Mouse (Mus musculus): ENCODE results near the gene Stambp.

Gene Stambp

DNA sequence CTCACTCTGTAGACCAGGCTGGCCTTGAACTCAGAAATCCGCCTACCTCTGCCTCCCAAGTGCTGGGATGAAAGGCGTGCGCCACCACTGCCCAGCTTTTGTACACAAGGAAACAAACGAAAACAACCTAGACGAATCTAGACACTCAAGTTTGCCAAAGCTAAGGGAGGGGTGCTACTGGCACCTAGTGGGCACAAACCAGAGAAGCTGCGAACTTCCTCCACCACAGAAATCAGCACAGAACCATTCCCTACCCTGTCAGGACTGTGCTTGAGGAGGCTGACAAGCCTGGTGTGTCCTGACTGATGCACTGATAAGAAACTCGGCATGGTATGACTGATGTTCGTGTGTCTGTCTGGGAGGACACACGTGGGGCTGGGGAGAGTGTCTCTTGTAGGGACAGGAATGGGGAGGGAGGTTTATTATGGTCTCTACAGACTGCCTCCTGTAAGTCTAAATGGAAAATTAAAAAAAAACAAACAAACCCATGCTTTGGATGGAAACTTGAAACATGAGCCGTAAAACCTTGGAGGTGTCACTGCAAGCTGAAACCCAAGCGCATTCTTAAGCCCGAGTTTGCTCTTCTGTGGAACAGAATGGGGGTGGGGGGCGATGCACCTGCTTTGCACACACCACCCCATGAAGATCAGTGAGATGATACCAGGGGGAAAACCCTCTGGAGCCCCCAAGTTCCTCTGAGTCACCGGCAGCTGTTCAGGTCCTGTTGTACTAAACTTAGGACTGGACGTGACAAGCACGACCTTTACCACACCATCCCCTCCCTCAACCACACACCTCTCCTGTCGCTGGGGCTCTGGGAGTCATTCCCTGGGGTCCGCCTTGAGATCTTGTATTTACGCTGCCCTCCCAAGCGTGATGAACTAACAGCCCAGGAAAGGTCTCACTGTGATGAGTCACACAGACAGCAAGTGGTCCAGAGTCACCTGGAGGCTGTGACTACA, 3.3 kb downstream of the Stambp start:
- no peak for DNase-seq (ENCODE audit: low read depth)

DNA sequence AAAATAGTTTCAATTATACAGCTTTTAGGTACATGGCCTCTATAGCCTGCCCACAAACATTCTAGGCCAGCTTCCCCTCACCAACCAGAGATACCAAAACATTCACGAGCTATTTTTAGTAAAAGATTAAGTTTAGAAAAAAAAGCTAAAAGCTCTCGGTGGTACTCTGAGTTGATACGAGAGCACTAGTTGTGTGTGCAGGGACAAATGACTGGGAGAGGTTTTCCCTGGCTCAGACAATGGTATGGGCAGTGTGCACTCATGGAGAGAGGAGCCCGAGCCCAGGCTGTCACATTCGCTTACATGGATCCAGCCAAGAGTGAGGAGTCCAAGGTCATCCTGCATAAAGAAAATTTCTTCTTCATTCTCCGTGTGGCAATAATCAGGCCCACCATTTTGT, 16.6 kb downstream of the Stambp start:
- no peak for DNase-seq (ENCODE audit: low read depth)

DNA sequence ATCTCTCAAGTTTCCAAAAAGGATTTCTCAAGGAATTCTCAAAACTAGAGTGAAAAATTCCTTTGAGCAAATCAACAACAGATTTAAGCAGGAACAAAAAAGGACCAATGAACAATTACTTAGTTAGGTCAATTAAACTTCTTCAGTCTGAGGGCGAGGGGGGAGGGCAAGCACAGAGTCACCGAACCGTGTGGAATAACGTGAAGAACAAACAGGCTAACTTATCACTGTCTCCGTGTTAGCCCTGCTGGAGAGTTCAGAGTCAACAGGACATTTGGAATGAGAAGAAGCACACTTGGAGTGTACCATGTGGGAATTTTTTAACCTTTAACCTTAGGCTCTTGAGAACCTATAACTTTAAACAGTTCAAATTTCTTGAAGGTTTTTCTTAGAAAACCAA, 24.2 kb downstream of the Stambp start:
- no peak for DNase-seq (ENCODE audit: low read depth)

DNA sequence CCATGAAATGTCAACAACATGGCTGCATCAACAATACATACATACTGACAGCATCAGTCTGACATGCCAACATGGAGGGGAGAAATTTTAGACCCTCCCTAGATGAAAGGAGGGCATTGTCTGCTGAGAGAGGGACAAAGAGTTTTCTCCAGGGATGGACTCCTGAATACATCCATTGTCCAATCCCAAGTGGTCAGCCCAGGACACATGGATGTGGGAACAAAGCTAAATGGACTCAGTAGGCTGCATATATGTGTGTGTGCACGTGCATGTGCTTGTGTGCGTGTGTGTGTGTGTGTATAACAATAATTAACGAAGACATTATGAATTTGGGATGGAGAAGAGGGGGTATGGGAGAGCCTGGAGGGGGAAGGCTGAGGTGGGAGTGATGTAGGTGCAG, 26.8 kb downstream of the Stambp start:
- DNase-seq (ENCODE audit: low read depth), result no peak

DNA sequence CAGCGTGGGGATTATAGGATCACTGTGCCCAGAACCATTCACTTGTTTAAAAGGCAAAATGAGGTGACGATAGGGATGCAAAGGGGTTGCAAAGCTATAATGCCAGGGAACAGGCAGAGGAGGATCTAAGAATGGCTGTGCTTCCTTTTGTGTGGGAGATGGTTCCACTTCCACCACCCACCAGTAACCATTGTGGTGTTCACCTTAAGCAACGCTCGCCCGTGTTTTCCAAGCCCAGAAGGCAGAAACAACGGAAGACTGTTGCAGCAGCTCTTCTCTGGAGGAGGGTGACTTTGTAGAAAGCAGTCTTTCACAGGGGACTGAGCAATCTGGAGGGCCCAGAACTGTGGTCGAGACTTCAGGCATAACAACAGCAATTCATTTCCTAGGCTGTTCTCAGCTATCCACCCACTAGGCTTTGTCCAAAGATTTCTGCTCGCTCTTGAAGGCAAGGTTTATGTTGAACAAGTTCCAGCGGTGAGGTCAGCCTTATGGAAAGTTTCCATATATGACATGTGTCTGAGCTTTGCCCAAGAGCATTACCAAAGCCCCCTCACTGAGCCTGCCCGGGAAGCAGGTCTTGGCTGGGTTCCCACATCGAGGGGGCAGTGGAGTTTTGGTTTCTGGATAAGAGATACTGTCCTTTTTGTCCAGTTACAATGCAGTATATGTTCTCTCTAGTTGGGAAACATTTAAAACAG, 30.6 kb downstream of the Stambp start:
- no peak for DNase-seq (ENCODE audit: low read depth)

DNA sequence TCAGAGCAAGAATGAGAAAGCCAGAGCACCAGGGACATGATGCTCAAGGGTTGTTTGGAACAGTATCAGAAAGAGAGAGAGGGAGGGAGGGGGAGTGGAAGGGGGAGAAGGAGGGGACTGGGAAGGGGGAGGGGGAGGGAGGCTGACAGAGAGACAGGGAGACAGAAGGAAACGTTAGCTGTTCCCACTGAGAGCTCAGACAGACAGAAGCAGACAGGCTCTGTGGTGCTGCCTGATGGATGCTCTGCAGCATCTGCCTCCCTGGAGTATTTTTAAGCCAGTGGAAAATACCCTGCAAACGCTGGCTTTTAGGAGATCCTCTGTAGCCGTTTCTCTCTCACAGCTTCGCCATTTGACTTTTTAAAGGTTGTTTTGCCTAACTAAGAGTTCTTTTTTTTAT, 32.5 kb downstream of the Stambp start:
- DNase-seq (ENCODE audit: low read depth), result no peak

DNA sequence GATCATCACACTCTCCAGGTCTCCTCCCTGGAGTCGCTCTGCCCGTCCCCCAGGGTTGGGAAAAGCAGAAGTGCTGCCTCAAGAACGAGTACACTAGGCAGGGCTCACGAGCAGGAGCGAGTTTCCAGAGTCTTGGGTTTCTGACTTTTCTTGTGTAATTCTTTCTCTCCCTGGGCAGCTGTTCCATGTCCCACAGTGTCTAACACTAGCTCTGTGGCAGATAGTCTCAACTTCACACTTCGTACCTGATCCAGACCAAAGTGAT, 35.8 kb downstream of the Stambp start:
- DNase-seq (ENCODE audit: low read depth), result no peak

DNA sequence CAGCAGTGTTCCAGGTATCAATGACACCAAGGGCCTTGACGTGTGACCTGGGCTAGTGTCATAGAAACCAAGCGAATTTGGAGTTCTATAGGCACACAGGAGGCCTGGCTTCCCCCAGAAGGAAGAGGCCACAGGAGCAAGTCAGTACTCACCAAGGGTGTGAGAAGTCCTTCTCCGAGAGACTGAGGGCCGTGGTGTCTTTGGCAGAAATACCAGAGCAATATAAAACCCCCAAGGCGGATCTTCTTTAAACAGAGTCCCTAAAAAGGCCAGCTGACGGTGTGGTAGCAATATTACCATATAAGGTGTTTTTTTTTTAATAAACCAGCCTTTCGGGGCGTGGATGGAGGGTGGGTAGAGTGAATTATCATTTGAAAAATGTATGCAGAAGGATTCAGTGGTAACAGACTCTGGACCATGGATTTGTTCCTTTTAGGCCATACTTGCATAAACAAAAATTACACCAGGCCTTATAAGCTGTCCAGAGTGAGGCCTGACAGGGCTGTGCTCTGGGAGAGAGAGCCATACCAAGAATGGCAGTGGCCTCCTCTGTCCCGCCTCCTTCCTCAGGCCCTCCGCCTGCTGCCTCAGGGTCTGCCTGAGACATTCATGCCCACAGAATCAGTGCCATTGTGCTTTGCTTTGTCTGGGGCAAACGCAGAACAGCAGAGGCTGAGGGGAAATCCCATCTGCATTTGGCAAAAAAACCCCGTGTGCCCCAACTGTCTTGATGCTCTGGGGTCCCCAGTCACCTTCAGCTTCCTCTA, 36.3 kb downstream of the Stambp start, which contains the start of gene Actg2:
TSS of gene Actg2 (minus strand) at position 238 of the 767 bp plus-strand sequence.
- DNase-seq (ENCODE audit: low read depth), result no peak

DNA sequence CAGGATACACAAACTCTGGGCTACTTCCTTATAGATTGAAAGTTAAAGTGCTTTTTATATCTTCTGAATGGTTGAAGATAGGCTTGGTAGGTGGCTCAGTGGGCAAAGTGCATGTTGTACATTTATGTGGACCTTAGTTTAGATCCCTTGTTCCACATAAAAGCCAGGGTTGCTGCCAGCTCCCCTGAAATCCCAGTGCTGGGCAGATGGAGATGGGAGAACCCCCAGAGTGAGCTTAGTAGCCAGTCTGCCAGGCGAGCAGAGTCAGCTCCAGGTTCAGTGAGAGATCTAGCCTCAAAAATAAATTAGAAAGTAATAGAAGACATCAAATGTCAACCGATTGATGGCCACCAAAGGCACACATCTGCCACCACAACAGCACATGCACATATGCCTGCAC, 39.9 kb downstream of the Stambp start:
- DNase-seq (ENCODE audit: low read depth), result no peak

DNA sequence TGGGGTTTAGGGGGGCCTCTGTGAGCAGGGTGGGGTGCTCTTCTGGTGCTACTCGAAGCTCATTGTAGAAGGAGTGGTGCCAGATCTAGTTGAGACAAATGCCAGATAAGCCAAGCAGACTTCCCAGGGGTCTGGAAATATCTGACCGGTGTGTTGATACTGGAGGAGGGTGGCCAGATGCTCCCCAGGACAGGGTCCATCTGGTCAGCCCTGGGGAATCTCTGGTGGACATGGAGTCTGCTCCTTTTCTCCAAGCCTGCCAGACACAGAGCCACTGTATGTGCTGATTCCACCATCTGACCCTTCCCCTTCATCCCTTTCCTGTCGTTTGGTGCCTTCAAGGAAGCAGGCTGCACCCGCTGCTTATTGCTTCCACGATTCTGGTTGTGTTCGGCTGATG, 49.3 kb downstream of the Stambp start:
- DNase-seq (ENCODE audit: low read depth), result no peak

DNA sequence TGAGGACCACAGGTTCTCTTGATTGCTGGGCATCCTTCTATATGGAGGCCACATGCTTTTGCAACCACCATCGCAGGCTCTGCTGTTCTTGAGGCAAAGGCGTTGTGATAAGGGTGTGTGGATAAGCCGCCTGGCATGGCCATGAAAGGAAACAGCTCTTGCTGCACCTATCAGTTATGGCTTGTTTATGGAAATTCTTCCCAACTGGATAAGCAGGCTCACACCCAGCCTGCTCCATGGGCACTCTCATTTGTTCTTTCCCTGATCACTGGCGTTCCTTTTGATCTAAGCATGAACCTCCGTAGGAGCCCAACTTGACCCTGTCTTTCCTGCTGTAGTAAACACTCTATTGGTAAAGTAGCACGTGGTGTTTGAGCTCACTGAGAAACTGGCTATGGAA, 50.7 kb downstream of the Stambp start:
- no peak for DNase-seq (ENCODE audit: low read depth)

DNA sequence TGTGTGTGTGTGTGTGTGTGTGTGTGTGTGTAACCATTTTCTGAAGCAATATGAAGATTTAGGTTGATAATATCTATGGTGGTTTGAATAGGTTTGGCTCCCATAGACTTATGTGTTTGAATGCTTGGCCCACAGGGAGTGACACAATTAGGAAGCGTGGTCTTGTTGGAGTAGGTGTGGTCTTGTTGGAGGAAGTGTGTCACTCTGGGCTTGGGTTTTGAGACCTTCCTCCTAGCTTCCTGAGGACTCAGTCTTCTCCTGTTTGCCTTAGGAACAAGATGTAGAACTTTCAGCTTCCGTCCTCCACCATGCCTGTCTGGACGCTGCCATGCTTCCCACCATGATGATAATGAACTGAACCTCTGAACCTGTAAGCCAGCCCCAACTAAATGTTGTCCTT, 53.9 kb downstream of the Stambp start:
- DNase-seq (ENCODE audit: low read depth), result no peak

DNA sequence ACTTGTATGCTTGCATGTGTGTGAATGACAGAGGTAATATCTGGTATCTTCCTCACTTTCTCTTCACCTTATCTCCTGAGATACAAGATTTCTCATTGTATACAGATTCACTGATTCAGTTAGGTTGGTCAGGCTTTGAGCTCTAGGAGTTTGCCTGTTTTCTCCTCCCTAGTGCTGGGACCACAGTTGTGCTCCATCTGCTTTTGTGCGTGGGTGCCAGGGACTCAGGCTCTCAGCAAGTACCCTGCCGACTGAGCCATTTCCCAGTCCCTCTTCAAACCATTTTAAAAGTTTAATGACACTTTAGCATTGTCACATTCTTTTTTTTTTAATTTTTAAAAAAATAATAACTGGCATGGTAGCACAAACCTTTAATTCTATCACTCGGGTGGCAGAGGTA, 57.4 kb downstream of the Stambp start:
- no peak for DNase-seq (ENCODE audit: low read depth)

DNA sequence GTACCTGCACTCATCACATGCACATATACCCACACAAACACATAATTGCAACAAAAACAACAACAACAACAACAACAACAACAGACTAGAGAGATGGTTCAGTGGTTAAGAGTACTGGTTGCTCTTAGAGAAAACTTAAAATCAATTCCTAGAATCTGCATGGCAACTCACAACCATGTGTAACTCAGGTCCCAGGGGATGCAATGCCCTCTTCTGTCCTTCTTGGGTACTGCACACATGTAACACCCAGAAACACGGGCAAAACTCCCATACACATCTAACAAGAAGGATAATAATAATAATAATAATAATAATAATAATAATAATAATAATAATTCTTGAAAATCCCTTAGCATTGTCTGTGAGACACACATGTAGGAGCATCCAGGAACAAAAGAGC, 60.0 kb downstream of the Stambp start:
- peak; percentile 89 for DNase-seq (ENCODE audit: low read depth)

DNA sequence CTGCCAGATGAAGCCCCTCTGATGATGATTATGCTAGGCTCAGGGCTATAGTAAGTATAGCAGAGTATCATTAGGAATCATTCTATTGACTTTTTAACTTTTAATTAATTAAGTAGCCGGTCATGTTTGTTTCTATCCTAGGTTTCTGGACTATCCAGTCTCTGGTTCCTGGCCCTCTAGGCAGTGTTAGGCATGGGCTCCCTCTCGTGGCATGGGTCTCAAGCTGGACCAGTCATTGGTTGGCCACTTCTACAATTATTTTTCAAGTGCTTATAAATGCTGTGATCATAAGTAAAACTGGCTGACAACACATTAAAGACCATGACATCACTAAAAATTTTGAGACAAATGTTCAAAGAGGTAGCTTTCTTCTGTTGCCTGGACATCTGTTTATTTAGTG, 62.3 kb downstream of the Stambp start:
- no peak for DNase-seq (ENCODE audit: low read depth)

DNA sequence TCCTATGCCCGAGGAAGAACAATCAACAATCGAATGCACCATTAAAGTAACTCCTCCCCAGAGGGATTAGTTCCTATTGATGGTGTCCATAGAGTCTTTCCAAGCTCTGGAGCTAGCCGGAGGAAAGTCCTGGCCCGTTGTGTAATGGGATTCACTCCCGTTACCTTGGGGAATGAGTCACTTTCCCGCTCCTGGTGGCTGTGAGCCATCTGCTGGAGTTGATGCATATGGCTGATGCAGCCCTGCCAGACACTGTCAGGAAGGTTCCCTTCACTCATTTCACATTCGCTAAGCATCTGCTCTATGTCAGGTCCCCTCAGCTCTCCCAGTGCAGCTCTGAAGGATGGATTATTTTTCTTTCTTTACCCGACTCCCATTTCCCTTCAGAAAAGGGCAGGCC, 63.1 kb downstream of the Stambp start:
- DNase-seq (ENCODE audit: low read depth), result no peak

DNA sequence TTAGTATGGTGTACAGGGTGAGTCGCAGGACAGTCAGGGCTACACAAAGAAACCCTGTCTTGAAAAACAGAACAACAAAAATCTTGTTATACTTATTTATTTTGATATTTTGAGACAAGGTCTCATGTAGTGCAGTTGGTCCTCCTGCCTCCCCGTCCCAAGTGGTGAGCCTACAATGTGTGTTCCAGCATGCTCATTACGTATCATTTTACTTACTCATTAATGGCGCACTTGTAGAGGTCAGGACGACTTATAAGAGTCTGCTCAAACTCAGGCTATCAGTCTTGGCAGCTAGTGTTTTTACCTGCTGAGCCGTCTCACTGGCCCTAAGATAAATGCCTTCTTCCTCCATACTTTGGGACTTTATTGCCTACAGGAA, 65.4 kb downstream of the Stambp start:
- no peak for DNase-seq (ENCODE audit: low read depth)

DNA sequence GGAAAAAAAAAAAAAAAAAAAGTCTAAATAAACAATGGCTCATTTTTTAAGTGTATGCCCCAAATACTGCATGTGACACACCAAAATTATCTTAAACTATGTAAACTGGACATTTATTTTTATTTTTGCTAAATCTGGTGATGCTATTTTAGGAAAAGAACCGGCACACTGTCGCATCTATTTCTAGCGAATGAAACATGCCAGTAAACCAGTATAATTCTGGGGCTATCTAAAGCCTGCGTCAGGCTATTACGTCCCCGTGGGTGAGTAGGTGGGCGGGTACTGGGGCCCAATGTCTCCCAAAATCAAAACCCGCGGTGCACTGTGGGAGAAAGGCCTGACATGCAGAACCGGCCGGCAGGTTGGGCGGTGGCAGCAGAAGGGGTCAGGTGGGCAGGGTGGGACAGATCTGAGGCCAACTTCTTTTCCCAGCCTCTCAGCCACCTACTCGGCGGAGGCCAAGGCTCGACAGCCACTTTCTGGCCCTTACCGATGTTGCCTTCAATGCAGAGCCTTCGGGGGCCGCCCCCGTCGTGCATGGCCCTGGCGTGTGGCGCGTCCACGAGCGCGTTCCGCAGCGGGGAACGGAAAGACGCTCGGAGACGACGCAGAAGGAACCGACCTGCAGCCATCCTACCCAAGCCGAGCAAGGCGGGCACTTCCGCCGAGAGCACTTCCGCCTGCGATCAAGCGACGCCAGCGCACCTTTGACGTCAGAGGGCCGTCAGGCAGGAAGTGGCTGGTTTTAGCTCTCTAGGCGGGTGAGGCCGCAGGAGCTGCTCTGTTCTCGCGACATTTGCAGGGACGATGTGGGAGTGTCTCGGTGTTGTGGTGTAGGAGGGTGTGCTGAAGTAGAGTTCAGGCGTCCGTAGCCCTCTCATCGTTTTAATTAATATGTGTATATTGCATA, 66.0 kb downstream of the Stambp start, which contains the start of gene Dguok:
TSS of gene Dguok (minus strand) at position 712 of the 910 bp plus-strand sequence.
- DNase-seq (ENCODE audit: low read depth), result peak; percentile 99

DNA sequence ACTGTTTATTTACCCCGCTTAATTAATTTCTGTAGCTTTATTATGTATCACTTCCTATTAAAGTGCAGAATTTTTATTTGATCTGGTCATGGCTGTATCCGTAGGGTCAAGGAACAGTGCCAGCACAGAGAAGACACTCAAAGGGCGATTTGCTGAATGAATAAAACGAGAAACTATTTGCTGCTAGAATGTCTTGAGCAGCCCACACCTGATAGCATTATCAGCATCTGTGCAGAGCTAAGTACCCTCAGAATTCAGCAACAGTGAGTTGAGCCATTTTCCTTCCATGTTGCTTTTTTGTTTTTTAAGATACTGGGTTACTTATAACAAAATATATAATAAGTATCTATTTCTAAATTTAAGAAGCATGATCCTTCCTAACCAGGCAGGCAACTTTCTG, 67.0 kb downstream of the Stambp start:
- no peak for DNase-seq (ENCODE audit: low read depth)

DNA sequence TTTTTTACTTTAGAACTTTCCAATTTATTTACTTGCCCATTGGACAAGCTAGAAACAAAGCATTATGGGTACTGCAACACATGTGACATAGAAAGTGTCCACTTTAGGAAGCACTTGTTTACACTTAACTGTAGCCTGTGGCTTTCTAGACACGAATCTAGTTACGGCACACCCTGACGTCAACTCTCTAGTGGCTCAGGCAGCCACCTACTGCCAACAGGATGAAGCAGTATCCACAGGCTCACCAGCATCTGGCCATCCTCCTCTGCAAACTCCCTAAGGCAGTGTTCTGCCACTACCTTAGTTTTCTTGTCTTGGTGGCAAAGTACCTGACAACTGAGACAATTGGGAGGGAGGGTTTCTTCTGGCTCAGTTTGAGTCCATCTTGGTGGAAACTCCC, 69.2 kb downstream of the Stambp start:
- DNase-seq (ENCODE audit: low read depth), result peak; percentile 43

DNA sequence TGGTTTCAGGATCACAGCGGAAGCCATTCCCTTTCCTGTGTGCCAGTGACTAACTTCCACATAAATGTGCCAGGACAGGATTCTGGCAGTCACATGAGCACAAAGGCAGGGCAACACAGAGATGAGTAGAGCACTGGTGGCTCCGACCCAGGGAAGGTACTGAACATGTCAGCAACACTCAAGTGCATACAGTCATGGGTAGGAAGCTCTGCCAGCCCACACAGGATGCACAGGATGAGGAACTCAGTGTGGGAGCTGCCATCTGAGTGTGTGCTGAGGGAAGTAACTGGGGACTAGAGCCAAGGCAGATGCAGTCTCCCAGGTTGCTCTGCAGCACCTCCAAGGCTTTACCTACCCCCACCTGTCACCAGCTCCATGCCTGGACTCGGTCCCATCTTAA, 69.9 kb downstream of the Stambp start:
- DNase-seq (ENCODE audit: low read depth), result no peak

Measured in naive thymus-derived CD4-positive, alpha-beta T cell, adult 2 months (primary cell).